18 mouse cellular contexts compared by ENCODE assay signal in the genomic region with DNA sequence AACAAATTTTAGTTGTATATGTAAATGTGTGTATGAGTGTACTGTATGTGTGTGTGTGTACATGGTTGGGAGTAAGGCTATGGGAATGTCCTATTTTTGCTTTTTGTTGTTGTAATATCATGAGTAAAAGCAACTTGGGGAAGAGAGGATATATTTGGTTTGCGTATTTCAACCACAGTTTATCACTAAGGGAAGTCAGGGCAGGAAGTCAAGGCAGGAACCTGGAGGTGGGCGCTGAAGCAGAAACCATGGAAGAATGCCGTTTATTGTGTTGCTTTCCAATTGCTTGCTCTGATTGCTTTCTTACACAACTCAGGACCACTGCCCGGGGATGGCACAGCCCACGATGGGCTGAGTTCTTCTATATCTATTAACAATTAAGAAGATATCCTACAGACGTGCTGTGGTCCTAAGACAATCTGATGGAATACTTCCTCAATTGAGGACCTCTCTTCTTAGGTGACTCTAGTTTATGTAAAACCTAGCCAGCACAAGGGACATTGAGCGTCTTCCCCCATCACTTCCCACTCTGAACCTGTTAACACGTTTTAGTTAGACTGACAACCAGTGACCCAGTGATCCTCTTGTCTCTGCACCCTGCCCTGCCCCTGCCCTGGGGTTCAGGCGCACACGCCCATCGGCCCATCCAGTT.
"Had no signal": no experiment of that assay in that cellular context is flagged by ENCODE, and none has a peak within 500 bp of the region (broad histone marks: within the 10 kb centered on the region; RNA-seq: fewer than 3 reads in every experiment).

No protein-coding gene starts in this region.

- H3K9me3 ChIP-seq: limb, embryonic 13.5 days; midbrain, embryonic 12.5 days; neural tube, embryonic 12.5 days had no signal

- H3K9ac ChIP-seq: limb, embryonic 13.5 days; midbrain, embryonic 12.5 days; neural tube, embryonic 12.5 days had no signal

- H3K4me1 ChIP-seq: midbrain, embryonic 12.5 days; neural tube, embryonic 12.5 days had no signal

- H3K27ac ChIP-seq: kidney, postnatal 0 days; limb, embryonic 13.5 days; midbrain, embryonic 12.5 days; neural tube, embryonic 12.5 days had no signal

- H3K4me3 ChIP-seq: limb, embryonic 13.5 days; midbrain, embryonic 12.5 days; myocyte; neural tube, embryonic 12.5 days had no signal

- H3K27me3 ChIP-seq: limb, embryonic 13.5 days; midbrain, embryonic 12.5 days; neural tube, embryonic 12.5 days had no signal

- H3K36me3 ChIP-seq: limb, embryonic 13.5 days; midbrain, embryonic 12.5 days; neural tube, embryonic 12.5 days had no signal

- H3K4me2 ChIP-seq: limb, embryonic 13.5 days; liver, embryonic 11.5 days; midbrain, embryonic 12.5 days; neural tube, embryonic 12.5 days had no signal

- DNase-seq: kidney, adult 11 months; kidney, adult 9 months; kidney, postnatal 36 days; layer of hippocampus, adult 9-11 months; layer of hippocampus, postnatal 36 days; lung, adult 18-20 months; lung, postnatal 14 days; retina, postnatal 1 day; right cerebral cortex, postnatal 4 days; spleen, adult 18-20 months; thymus, adult 18-20 months; thymus, postnatal 14 days had no signal
